In the genomic region with DNA sequence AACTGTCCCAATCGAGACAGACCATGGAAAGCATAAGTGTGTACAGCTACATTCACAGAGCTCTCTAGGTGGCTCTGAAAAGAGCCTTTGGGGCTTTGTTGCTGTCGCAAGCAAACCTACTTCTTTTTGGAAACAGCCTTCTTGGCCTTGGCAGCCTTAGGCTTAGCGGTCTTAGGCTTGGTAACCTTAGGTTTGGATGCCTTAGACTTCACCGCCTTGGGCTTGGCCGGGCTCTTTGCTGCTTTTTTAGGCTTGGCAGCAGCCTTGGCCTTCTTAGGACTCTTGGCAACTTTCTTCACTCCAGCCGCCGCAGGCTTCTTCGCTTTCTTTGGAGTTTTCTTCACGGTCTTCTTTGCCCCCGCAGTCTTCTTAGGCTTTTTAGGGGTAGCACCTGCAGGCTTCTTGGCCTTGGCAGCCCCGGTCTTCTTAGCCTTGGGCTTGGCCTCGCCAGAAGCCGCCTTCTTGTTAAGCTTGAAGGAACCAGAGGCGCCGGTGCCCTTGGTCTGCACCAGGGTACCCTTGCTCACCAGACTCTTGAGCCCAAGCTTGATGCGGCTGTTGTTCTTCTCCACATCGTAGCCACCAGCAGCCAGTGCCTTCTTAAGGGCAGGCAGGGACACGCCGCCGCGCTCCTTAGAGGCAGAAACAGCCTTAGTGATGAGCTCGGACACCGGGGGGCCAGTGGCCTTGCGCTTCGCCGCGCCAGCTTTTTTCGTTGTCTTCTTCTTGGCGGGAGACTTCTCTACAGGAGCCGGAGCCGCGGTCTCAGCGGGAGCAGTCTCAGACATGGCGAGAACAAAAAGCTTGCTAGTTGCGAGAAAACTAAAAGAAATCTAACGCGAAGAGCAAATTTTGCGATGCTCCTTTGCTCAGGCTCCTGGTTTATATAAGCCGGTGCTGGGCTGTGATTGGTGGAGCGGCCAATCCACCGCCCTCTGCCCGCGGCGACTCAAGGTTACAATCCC, we compare ENCODE assay signal across 8 mouse cellular contexts. TPM values are rescaled to one million over a fixed set of nuclear protein-coding genes. Genes with fewer than 3 reads are reported as not detected.
DNase-seq lines count a peak whose midpoint lies in the region; ATAC-seq and TF ChIP-seq lines count a peak whose summit lies in the region.

A gene (minus strand): TSS at position 859 of the 965 bp plus-strand sequence.

- no peaks in the 10 kb centered on the region for H3K9me3 ChIP-seq in embryonic facial prominence, embryonic 14.5 days (ENCODE audit: control insufficient read depth, low read length)
- no peaks in the 10 kb centered on the region for H3K9me3 ChIP-seq in liver, embryonic 16.5 days (replicated peaks; ENCODE audit: control insufficient read depth, low read length)
- H3K9me3 ChIP-seq in neural tube, embryonic 12.5 days = no peaks in the 10 kb centered on the region

- H3K27ac ChIP-seq in bone marrow, adult 2 months (ENCODE audit: control insufficient read depth, insufficient read depth, low read depth, low read length, poor library complexity) = peak within 1 kb of the TSS; percentile 99
- peak within 1 kb of the TSS; percentile 97 for H3K27ac ChIP-seq in embryonic facial prominence, embryonic 14.5 days (replicated peaks; ENCODE audit: low read depth, low read length)
- H3K27ac ChIP-seq in liver, embryonic 16.5 days (ENCODE audit: low read length) = peak within 1 kb of the TSS; percentile 99
- H3K27ac ChIP-seq in neural tube, embryonic 12.5 days = peak within 1 kb of the TSS; percentile 88

- no peak for TF ChIP-seq CTCF in bone marrow, adult 2 months (IDR thresholded peaks at IDR 0.05; ENCODE audit: control insufficient read depth, insufficient read depth, low read length)

- H3K27me3 ChIP-seq in embryonic facial prominence, embryonic 14.5 days (replicated peaks; ENCODE audit: control insufficient read depth, insufficient read depth, low read length) = no peaks in the 10 kb centered on the region
- H3K27me3 ChIP-seq in liver, embryonic 16.5 days (ENCODE audit: control insufficient read depth, insufficient read depth, low read depth, low read length) = no peaks in the 10 kb centered on the region
- no peaks in the 10 kb centered on the region for H3K27me3 ChIP-seq in neural tube, embryonic 12.5 days (replicated peaks)

- H3K4me1 ChIP-seq in bone marrow, adult 2 months (ENCODE audit: control insufficient read depth, insufficient read depth, low read length) = peaks cover 4% of the 10 kb centered on the region; the same call in 1 of the 2 replicates
- peaks cover 27% of the 10 kb centered on the region for H3K4me1 ChIP-seq in embryonic facial prominence, embryonic 14.5 days (ENCODE audit: control insufficient read depth, insufficient read depth, low read length)
- H3K4me1 ChIP-seq in liver, embryonic 16.5 days (ENCODE audit: control insufficient read depth, low read depth, low read length) = peaks cover 34% of the 10 kb centered on the region
- peaks cover 29% of the 10 kb centered on the region for H3K4me1 ChIP-seq in neural tube, embryonic 12.5 days

- WGBS in bone marrow, adult 2 months = under 1% methylated on average over 44 of the region's 44 CpGs
- WGBS in embryonic facial prominence, embryonic 14.5 days = under 1% methylated on average over 44 of the region's 44 CpGs
- under 1% methylated on average over 44 of the region's 44 CpGs for WGBS in liver, embryonic 16.5 days (ENCODE audit: insufficient replicate concordance)
- under 1% methylated on average over 44 of the region's 44 CpGs for WGBS in neural tube, embryonic 12.5 days

- peak; percentile 100 for TF ChIP-seq POLR2A in bone marrow, adult 2 months (IDR thresholded peaks at IDR 0.05; ENCODE audit: borderline replicate concordance, control insufficient read depth, low read depth, low read length)

- no peaks in the 10 kb centered on the region for H3K36me3 ChIP-seq in embryonic facial prominence, embryonic 14.5 days (ENCODE audit: control insufficient read depth, insufficient read depth, low read length)
- H3K36me3 ChIP-seq in liver, embryonic 16.5 days (ENCODE audit: control insufficient read depth, insufficient read depth) = no peaks in the 10 kb centered on the region
- H3K36me3 ChIP-seq in neural tube, embryonic 12.5 days = no peaks in the 10 kb centered on the region

- peak; percentile 65 for DNase-seq in CD4-positive helper T cell, adult 2 months (ENCODE audit: low read depth, low spot score)
- peak; percentile 92 for DNase-seq in embryonic facial prominence, embryonic 14.5 days (ENCODE audit: low spot score)
- DNase-seq in heart, adult 9 months (ENCODE audit: low spot score in 2 of 2) = peak; percentile 35 to 56
- peak; percentile 69 for DNase-seq in kidney, postnatal 10 days
- DNase-seq in telencephalon, adult 2 months (ENCODE audit: low read depth, low spot score) = peak; percentile 31

- peak; percentile 48 for ATAC-seq in embryonic facial prominence, embryonic 14.5 days (ENCODE audit: low read depth)
- peak; percentile 51 for ATAC-seq in liver, embryonic 16.5 days (ENCODE audit: low read depth)
- ATAC-seq in neural tube, embryonic 12.5 days (ENCODE audit: low FRiP score, low read depth) = peak; percentile 1; the same call in 1 of the 2 replicates

- H3K9ac ChIP-seq in embryonic facial prominence, embryonic 14.5 days (ENCODE audit: low read depth, low read length) = peak within 1 kb of the TSS; percentile 87
- H3K9ac ChIP-seq in liver, embryonic 16.5 days (ENCODE audit: low read depth, low read length) = peak within 1 kb of the TSS; percentile 86
- H3K9ac ChIP-seq in neural tube, embryonic 12.5 days = peak within 1 kb of the TSS; percentile 69

- H3K4me2 ChIP-seq in embryonic facial prominence, embryonic 14.5 days (ENCODE audit: low read depth, low read length) = peak within 1 kb of the TSS; percentile 91
- peak within 1 kb of the TSS; percentile 87 for H3K4me2 ChIP-seq in liver, embryonic 16.5 days (ENCODE audit: low read depth, low read length)
- peak within 1 kb of the TSS; percentile 93 for H3K4me2 ChIP-seq in neural tube, embryonic 12.5 days (replicated peaks)

- H3K4me3 ChIP-seq in bone marrow, adult 2 months (replicated peaks; ENCODE audit: control insufficient read depth, low read depth, low read length) = peak within 1 kb of the TSS; percentile 91
- peak within 1 kb of the TSS; percentile 58 for H3K4me3 ChIP-seq in embryonic facial prominence, embryonic 14.5 days (ENCODE audit: low read depth, low read length)
- peak within 1 kb of the TSS; percentile 70 for H3K4me3 ChIP-seq in liver, embryonic 16.5 days (ENCODE audit: low read depth, low read length)
- peak within 1 kb of the TSS; percentile 46 for H3K4me3 ChIP-seq in neural tube, embryonic 12.5 days

RNA-seq across cellular contexts. Expression of the gene that starts here (rescaled TPM):
- polyA plus RNA-seq in bone marrow, adult 2 months (2011; ENCODE audit: insufficient read depth, insufficient read length, low replicate concordance, missing spikeins) = 99.1 and 123 TPM in 2 replicates
- polyA plus RNA-seq in embryonic facial prominence, embryonic 14.5 days (2014; fragmentation: Nextera tagmentation; extraction: Ambion mirVana) = 10.0 and 11.8 TPM in 2 replicates
- polyA plus RNA-seq in liver, embryonic 16.5 days (2015; fragmentation: Nextera tagmentation; extraction: Ambion mirVana) = 22.9 and 30.4 TPM in 2 replicates
- 13.1 and 26.4 TPM in 2 replicates for polyA plus RNA-seq in neural tube, embryonic 12.5 days (2016; fragmentation: Nextera tagmentation; extraction: Ambion mirVana)

Comparison
In these comparisons a context has a peak if more than half of its experiments do, and no peak if none do; other contexts are left out.
1. Peak in every context shown above with its lines: DNase-seq, ATAC-seq, H3K4me3 ChIP-seq and H3K27ac ChIP-seq.
2. DNase-seq: peak in every context shown above with its lines; median percentile 92 in embryonic facial prominence, embryonic 14.5 days; 69 in kidney, postnatal 10 days; 65 in CD4-positive helper T cell, adult 2 months; 46 in heart, adult 9 months; 31 in telencephalon, adult 2 months.
3. ATAC-seq: peak in every context shown above with its lines; median percentile 51 in liver, embryonic 16.5 days; 48 in embryonic facial prominence, embryonic 14.5 days; 1 in neural tube, embryonic 12.5 days.